Mouse (Mus musculus): Measurements from ENCODE around the gene Cadm1.

- no peak for TF ChIP-seq TCF12 (IDR thresholded peaks at IDR 0.05; ENCODE audit: low read depth, low read length)
- no peak for TF ChIP-seq ZC3H11A (IDR thresholded peaks at IDR 0.05; ENCODE audit: low read depth, low read length)
- TF ChIP-seq CTCF (IDR thresholded peaks at IDR 0.05 in 2 of 3, conservative IDR thresholded peaks at IDR 0.05 in 1 of 3; ENCODE audit: control insufficient read depth in 1 of 3, insufficient read depth in 1 of 3, low read depth in 2 of 3, low read length in 3 of 3, poor library complexity in 1 of 3, severe bottlenecking in 1 of 3): no peak
These were observed 299.9 kb downstream of the Cadm1 start for GRCm38 (mm10) chr9:47829846-47830245.
